Mouse (Mus musculus): ENCODE measurements around the gene Hist1h2be.
A peak's percentile ranks its signal among the peaks of the same experiment; 100 is the strongest.
"Not testable (repeated sequence)": the region's sequence is repeated elsewhere in the genome, so short reads cannot be mapped to it uniquely, and the experiment has no call there.

Hist1h2be gene

GRCm38 (mm10) chr13:23536076-23536822 lies 84.7 kb downstream of the Hist1h2be start:
- DNase-seq (ENCODE audit: low read depth, low spot score), result no peak
- Histone ChIP-seq H3K36me3 (ENCODE audit: control insufficient read depth, insufficient read depth, low read length, poor library complexity, severe bottlenecking) (no peaks in the 10 kb centered on the region), H3K27me3 (ENCODE audit: control insufficient read depth, insufficient read depth, low read length, poor library complexity, severe bottlenecking) (no peaks in the 10 kb centered on the region)

DNA sequence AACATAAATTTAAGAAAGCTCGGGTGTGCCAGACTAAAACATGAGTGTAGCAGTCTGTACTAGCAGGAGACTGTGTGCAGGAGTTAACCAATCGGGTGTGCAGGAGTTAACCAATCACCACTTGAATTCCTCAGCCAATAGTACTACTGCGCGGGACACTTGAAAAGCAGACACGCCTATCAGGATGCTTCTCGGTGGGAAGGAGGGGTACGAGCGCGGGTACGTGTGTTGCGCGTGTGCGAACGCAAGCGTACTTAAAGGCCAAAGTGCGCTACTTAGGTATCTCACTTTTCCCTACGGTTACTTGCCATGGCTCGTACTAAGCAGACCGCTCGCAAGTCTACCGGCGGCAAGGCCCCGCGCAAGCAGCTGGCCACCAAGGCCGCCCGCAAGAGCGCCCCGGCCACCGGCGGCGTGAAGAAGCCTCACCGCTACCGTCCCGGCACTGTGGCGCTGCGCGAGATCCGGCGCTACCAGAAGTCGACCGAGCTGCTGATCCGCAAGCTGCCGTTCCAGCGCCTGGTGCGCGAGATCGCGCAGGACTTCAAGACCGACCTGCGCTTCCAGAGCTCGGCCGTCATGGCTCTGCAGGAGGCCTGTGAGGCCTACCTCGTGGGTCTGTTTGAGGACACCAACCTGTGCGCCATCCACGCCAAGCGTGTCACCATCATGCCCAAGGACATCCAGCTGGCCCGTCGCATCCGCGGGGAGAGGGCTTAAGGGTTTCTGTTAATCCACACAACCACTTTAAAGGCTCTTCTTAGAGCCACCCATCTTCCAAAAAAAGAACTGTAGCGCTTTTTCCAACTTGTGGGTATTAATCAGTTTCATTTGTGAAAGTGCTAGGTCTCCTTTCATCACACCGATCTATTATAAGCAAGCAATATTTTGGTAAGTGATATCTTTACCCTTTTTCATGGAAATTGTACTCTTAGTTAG lies 85.5 kb downstream of the Hist1h2be start, which contains the start of gene Hist1h3g:
Hist1h3g (plus strand) TSS at position 286 of the 939 bp plus-strand sequence.
- H3K27me3 ChIP-seq (ENCODE audit: control insufficient read depth, insufficient read depth, low read length, poor library complexity, severe bottlenecking); H3K36me3 ChIP-seq (ENCODE audit: control insufficient read depth, insufficient read depth, low read length, poor library complexity, severe bottlenecking): not testable (repeated sequence)
- peak; percentile 92 for DNase-seq (ENCODE audit: low read depth, low spot score)

GRCm38 (mm10) chr13:23534368-23535131 lies 86.4 kb downstream of the Hist1h2be start:
- Histone ChIP-seq H3K36me3 (ENCODE audit: control insufficient read depth, insufficient read depth, low read length, poor library complexity, severe bottlenecking) (no peaks in the 10 kb centered on the region), H3K27me3 (ENCODE audit: control insufficient read depth, insufficient read depth, low read length, poor library complexity, severe bottlenecking) (no peaks in the 10 kb centered on the region)
- DNase-seq (ENCODE audit: low read depth, low spot score), result no peak

Data from splenic B cell, adult 2 months (primary cell).